Mouse (Mus musculus): ENCODE measurements around the gene Rhbg. TPM values are rescaled to one million over a fixed set of nuclear protein-coding genes. Genes with fewer than 3 reads are reported as not detected.

Rhbg gene
- polyA plus RNA-seq, 1 experiment from 2014 or later: 0.67 TPM

GRCm38 (mm10) chr3:88252739-88253138 is 1.8 kb downstream of the Rhbg start:
- Histone ChIP-seq H3K27me3 (peaks cover 32% of the 10 kb centered on the region), H3K4me2 (no peak overlapping the region), H3K27ac (replicated peaks) (no peak overlapping the region), H3K36me3 (no peaks in the 10 kb centered on the region), H3K4me3 (no peak overlapping the region), H3K9me3 (no peaks in the 10 kb centered on the region), H3K9ac (no peak overlapping the region), H3K4me1 (replicated peaks) (peaks cover 9% of the 10 kb centered on the region; the same call in 1 of the 2 replicates)
- WGBS: 32% methylated on average over 6 of the region's 6 CpGs
- ATAC-seq (ENCODE audit: low read depth): no peak

GRCm38 (mm10) chr3:88248406-88248805 is 6.1 kb downstream of the Rhbg start:
- WGBS: 67% methylated on average over 11 of the region's 11 CpGs
- no peaks in the 10 kb centered on the region for H3K36me3 ChIP-seq
- peaks cover 13% of the 10 kb centered on the region for H3K27me3 ChIP-seq
- no peak overlapping the region for H3K4me3 ChIP-seq
- H3K9ac ChIP-seq: 0 out of 2 replicates have a peak overlapping the region, but pooled peaks have one; percentile 12
- no peaks in the 10 kb centered on the region for H3K9me3 ChIP-seq
- H3K27ac ChIP-seq (replicated peaks): no peak overlapping the region
- ATAC-seq (ENCODE audit: low read depth): no peak
- H3K4me2 ChIP-seq: no peak overlapping the region
- peaks cover 8% of the 10 kb centered on the region for H3K4me1 ChIP-seq (replicated peaks)

GRCm38 (mm10) chr3:88247666-88248065 is 6.8 kb downstream of the Rhbg start:
- WGBS: 56% methylated on average over 9 of the region's 9 CpGs
- Histone ChIP-seq H3K9ac (no peak overlapping the region), H3K4me2 (no peak overlapping the region), H3K36me3 (no peaks in the 10 kb centered on the region), H3K4me1 (replicated peaks) (peaks cover 15% of the 10 kb centered on the region), H3K27me3 (peaks cover 12% of the 10 kb centered on the region), H3K27ac (replicated peaks) (no peak overlapping the region), H3K9me3 (no peaks in the 10 kb centered on the region), H3K4me3 (no peak overlapping the region)
- no peak for ATAC-seq (ENCODE audit: low read depth)

DNA sequence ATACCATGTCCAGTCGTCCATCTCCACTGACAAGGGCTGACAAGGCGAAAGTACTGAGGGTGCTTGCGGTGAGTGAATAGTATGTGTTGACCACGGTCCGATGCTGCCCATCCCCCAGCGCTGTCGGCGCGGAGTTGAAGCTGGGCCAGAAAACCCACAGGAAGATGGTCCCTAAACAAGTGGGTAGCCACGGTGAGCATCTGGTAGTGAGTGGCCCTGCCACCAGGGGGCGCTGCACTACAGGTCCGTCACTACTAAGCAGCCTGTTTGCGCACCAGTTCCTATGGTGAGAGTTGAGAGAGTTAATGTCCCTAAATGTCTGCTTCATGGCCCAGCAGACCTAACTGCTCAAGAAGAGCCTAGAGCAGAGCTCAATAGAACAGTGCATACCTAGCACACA is 8.7 kb downstream of the Rhbg start:
- Histone ChIP-seq H3K9ac (no peak overlapping the region), H3K4me3 (no peak overlapping the region), H3K4me2 (no peak overlapping the region), H3K4me1 (replicated peaks) (peaks cover 32% of the 10 kb centered on the region), H3K36me3 (no peaks in the 10 kb centered on the region), H3K27ac (replicated peaks) (no peak overlapping the region), H3K27me3 (peaks cover 27% of the 10 kb centered on the region), H3K9me3 (no peaks in the 10 kb centered on the region)
- no peak for ATAC-seq (ENCODE audit: low read depth)
- WGBS: 19% methylated on average over 13 of the region's 13 CpGs

- WGBS: 7% methylated on average over 2 of the region's 2 CpGs
- ATAC-seq (ENCODE audit: low read depth): no peak
- no peaks in the 10 kb centered on the region for H3K9me3 ChIP-seq
- H3K27me3 ChIP-seq: peaks cover 43% of the 10 kb centered on the region
- H3K27ac ChIP-seq (replicated peaks): 0 out of 2 replicates have a peak overlapping the region, but pooled peaks have one; percentile 74
- H3K9ac ChIP-seq: 0 out of 2 replicates have a peak overlapping the region, but pooled peaks have one; percentile 52
- H3K4me3 ChIP-seq: no peak overlapping the region
- H3K4me2 ChIP-seq: no peak overlapping the region
- peaks cover 48% of the 10 kb centered on the region for H3K4me1 ChIP-seq (replicated peaks)
- no peaks in the 10 kb centered on the region for H3K36me3 ChIP-seq
Observed at GRCm38 (mm10) chr3:88244071-88244470, 10.4 kb downstream of the Rhbg start.

- Histone ChIP-seq H3K36me3 (no peaks in the 10 kb centered on the region), H3K27me3 (peaks cover 43% of the 10 kb centered on the region), H3K4me2 (peak overlapping the region; percentile 36), H3K4me1 (replicated peaks) (peaks cover 64% of the 10 kb centered on the region), H3K9me3 (no peaks in the 10 kb centered on the region), H3K4me3 (0 out of 2 replicates have a peak overlapping the region, but pooled peaks have one; percentile 0), H3K9ac (peak overlapping the region; percentile 52), H3K27ac (replicated peaks) (peak overlapping the region; percentile 98)
- peak; percentile 50 for ATAC-seq (ENCODE audit: low read depth)
- 1% methylated on average over 13 of the region's 13 CpGs for WGBS
Observed at GRCm38 (mm10) chr3:88242531-88242930, 12.0 kb downstream of the Rhbg start.

DNA sequence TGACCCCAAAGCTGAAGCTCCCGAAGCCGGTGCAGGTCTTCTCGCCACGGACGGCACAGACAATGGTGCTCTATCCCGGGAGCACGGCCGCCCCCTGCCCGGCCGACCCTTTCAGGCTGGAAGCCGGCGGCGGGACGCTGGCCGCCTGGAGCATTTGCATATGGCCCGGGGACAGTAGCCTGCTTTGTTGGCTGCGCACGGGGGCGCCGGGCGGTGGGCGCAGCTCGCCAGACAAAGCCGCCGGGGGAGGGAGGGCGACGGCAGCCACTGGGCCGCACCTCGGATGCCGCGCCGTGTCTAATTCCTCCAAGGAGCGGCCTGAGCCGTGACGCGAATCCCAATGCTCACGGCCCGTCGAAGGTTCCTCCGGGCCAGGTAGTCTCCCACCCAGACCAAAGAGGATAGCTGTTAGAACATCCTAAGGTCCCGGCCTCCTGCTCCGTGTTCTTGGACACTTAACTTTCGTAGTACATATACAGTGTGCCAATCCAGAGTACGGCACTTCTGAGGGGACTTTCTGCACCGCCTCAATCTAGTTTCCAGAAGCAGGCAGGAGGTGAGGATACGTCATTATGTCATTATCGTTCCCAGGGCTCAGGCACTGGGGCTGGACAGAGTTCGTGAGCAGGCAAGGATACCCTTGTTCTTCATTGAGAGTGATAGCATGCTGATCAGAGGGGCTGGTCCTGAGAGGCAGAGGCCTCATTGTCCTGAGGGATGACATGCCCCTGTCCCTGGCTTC is 13.3 kb downstream of the Rhbg start:
- Histone ChIP-seq H3K4me1 (replicated peaks) (peaks cover 77% of the 10 kb centered on the region), H3K27me3 (peaks cover 43% of the 10 kb centered on the region)
- ATAC-seq (ENCODE audit: low read depth): peak; percentile 27

DNA sequence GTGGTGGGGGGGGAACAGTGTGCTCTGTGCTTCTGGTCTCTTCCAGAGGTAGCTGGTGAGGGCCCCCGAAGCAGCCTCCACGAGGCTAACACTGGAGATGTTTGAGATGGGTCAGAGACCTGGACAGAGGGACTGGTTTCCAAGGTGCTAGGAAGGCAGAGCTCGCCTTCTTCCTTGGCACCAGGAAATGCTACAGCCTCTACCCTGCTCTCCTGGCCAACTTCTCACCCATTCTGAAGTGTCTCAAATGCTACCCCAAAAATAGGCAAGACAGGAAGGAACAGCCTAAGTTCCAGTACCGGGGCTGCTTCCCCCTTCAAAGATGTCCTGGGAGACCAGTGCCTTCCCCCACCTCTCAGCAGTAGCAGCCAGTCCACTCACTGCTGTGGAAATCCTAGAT is 15.1 kb downstream of the Rhbg start:
- Histone ChIP-seq H3K4me3 (no peak overlapping the region), H3K27me3 (peaks cover 33% of the 10 kb centered on the region), H3K4me2 (peak overlapping the region; percentile 13; the same call in 1 of the 2 replicates), H3K27ac (replicated peaks) (peak overlapping the region; percentile 98), H3K36me3 (no peaks in the 10 kb centered on the region), H3K9me3 (no peaks in the 10 kb centered on the region), H3K4me1 (replicated peaks) (peaks cover 89% of the 10 kb centered on the region), H3K9ac (peak overlapping the region; percentile 58; the same call in 1 of the 2 replicates)
- no peak; the same call in 1 of the 2 replicates for ATAC-seq (ENCODE audit: low read depth)
- 57% methylated on average over 4 of the region's 4 CpGs for WGBS

More for the DNA sequence above, 13.3 kb downstream of the Rhbg start:
- Histone ChIP-seq H3K36me3 (no peaks in the 10 kb centered on the region), H3K27ac (replicated peaks) (peak overlapping the region; percentile 98), H3K4me2 (peak overlapping the region; percentile 50), H3K9ac (peak overlapping the region; percentile 58), H3K4me3 (peak overlapping the region; percentile 25), H3K9me3 (no peaks in the 10 kb centered on the region)
- 1% methylated on average over 48 of the region's 48 CpGs for WGBS

DNA sequence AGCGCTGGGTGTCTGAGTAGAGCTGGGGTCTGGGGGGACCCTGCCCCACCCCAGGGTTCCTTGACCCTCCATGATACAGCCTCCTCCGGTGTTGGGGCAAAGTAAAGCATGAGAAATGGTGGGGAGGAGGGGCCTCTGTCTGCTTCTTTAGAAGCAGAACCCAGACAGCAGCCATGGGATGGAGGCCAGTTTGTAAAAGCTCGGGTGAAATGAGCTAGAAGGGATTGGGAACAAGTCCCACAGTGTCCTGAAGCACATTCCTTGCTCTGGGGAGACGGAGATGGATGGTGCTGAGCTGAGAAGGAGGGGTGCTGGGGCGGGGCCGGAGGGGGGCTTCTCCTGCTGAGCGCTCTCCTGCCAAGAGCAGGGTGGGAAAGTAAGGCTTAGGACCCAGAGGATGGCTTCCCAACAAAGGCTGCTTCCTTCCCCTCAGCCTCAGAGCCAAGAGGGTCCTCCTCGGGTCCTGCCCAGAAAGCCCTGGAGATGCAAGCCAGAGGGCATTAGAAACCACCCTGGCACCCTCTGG is 15.6 kb downstream of the Rhbg start:
- peaks cover 94% of the 10 kb centered on the region for H3K4me1 ChIP-seq (replicated peaks)

GRCm38 (mm10) chr3:88237556-88238194 is 16.8 kb downstream of the Rhbg start:
- WGBS: 9% methylated on average over 10 of the region's 10 CpGs
- peak overlapping the region; percentile 98 for H3K27ac ChIP-seq (replicated peaks)
- no peaks in the 10 kb centered on the region for H3K36me3 ChIP-seq
- no peak overlapping the region for H3K4me3 ChIP-seq
- H3K4me2 ChIP-seq: no peak overlapping the region
- H3K9ac ChIP-seq: no peak overlapping the region
- H3K9me3 ChIP-seq: no peaks in the 10 kb centered on the region
- no peak for ATAC-seq (ENCODE audit: low read depth)
- H3K4me1 ChIP-seq (replicated peaks): peaks cover 95% of the 10 kb centered on the region
- H3K27me3 ChIP-seq: peaks cover 30% of the 10 kb centered on the region

More for the DNA sequence above, 15.6 kb downstream of the Rhbg start:
- Histone ChIP-seq H3K4me2 (peak overlapping the region; percentile 13; the same call in 1 of the 2 replicates), H3K9me3 (no peaks in the 10 kb centered on the region), H3K27ac (replicated peaks) (peak overlapping the region; percentile 98), H3K27me3 (peaks cover 30% of the 10 kb centered on the region), H3K36me3 (no peaks in the 10 kb centered on the region), H3K9ac (0 out of 2 replicates have a peak overlapping the region, but pooled peaks have one; percentile 58), H3K4me3 (no peak overlapping the region)
- peak; percentile 70 for ATAC-seq (ENCODE audit: low read depth)
- 22% methylated on average over 8 of the region's 8 CpGs for WGBS

GRCm38 (mm10) chr3:88237161-88237555 is 17.4 kb downstream of the Rhbg start:
- Histone ChIP-seq H3K27ac (replicated peaks) (peak overlapping the region; percentile 98), H3K36me3 (no peaks in the 10 kb centered on the region), H3K4me1 (replicated peaks) (peaks cover 96% of the 10 kb centered on the region), H3K9ac (no peak overlapping the region), H3K4me2 (no peak overlapping the region), H3K9me3 (no peaks in the 10 kb centered on the region), H3K4me3 (no peak overlapping the region), H3K27me3 (peaks cover 28% of the 10 kb centered on the region)
- no peak for ATAC-seq (ENCODE audit: low read depth)
- 15% methylated on average over 6 of the region's 6 CpGs for WGBS

GRCm38 (mm10) chr3:88235616-88236015 is 18.9 kb downstream of the Rhbg start:
- H3K9me3 ChIP-seq: no peaks in the 10 kb centered on the region
- ATAC-seq (ENCODE audit: low read depth): no peak
- peaks cover 96% of the 10 kb centered on the region for H3K4me1 ChIP-seq (replicated peaks)
- H3K27me3 ChIP-seq: peaks cover 14% of the 10 kb centered on the region
- peak overlapping the region; percentile 98 for H3K27ac ChIP-seq (replicated peaks)
- no peaks in the 10 kb centered on the region for H3K36me3 ChIP-seq
- no peak overlapping the region for H3K4me2 ChIP-seq
- 0 out of 2 replicates have a peak overlapping the region, but pooled peaks have one; percentile 13 for H3K9ac ChIP-seq
- no peak overlapping the region for H3K4me3 ChIP-seq
- WGBS: 21% methylated on average over 2 of the region's 2 CpGs
